Mouse (Mus musculus) heart, embryonic 15.5 days (tissue): Measurements from ENCODE around the gene Steap1. TPM values are rescaled to one million over a fixed set of nuclear protein-coding genes. Genes with fewer than 3 reads are reported as not detected.
A peak's percentile ranks its signal among the peaks of the same experiment; 100 is the strongest.

ENCODE experiments used
- ATAC-seq: fragments of 200-750 bp; cut with Nextera tagmentation; replicated peaks from 2 replicates; pipeline ENCODE4 v1.8.0; 2017; ENCODE audit warnings: low read depth, moderate TSS enrichment; ENCODE audit not compliant: insufficient number of reproducible peaks, insufficient read depth, low FRiP score
- H3K27ac ChIP-seq: fragments of 300-500 bp; sonication (generic); 2 replicates; pipeline ENCODE4 v1.5.1; 2015; ENCODE audit warnings: mild to moderate bottlenecking, inconsistent platforms
- H3K27me3 ChIP-seq: fragments of 300-500 bp; sonication (generic); 2 replicates; pipeline ENCODE4 v1.6.1; 2015; ENCODE audit warnings: inconsistent platforms
- H3K36me3 ChIP-seq: fragments of 300-500 bp; sonication (generic); 2 replicates; pipeline ENCODE4 v1.6.1; 2015; ENCODE audit warnings: mild to moderate bottlenecking, inconsistent platforms
- H3K4me1 ChIP-seq: fragments of 300-500 bp; sonication (generic); replicated peaks from 2 replicates; pipeline ENCODE4 v1.6.1; 2015; ENCODE audit warnings: inconsistent platforms
- H3K4me2 ChIP-seq: fragments of 300-500 bp; sonication (generic); 2 replicates; pipeline ENCODE4 v1.6.1; 2015; ENCODE audit warnings: inconsistent platforms, mild to moderate bottlenecking, moderate library complexity
- H3K4me3 ChIP-seq: fragments of 300-500 bp; sonication (generic); 2 replicates; pipeline ENCODE4 v1.5.1; 2015; ENCODE audit warnings: mild to moderate bottlenecking, inconsistent platforms
- H3K9ac ChIP-seq: fragments of 300-500 bp; sonication (generic); 2 replicates; pipeline ENCODE4 v1.6.1; 2015; ENCODE audit warnings: mild to moderate bottlenecking, inconsistent platforms
- H3K9me3 ChIP-seq: fragments of 300-500 bp; sonication (generic); replicated peaks from 2 replicates; pipeline ENCODE4 v1.6.1; 2016; ENCODE audit warnings: inconsistent platforms
- WGBS: fragments of 180-500 bp; shearing (Covaris S2); methylation state at CpG from one replicate; pipeline ENCODE4 v1.1.7; 2015; ENCODE audit warnings: mixed read lengths; 5-methylcytosine and 5-hydroxymethylcytosine counted together
- polyA plus RNA-seq: library from polyadenylated mRNA; unstranded; fragments of >200 nt; fragmentation: Nextera tagmentation; extraction: Ambion mirVana; gene quantifications from 2 replicates; pipeline ENCODE4 v1.2.1, GENCODE M21; 2015

Steap1 gene
- polyA plus RNA-seq, 1 experiment from 2014 or later: 1.7 TPM

DNA sequence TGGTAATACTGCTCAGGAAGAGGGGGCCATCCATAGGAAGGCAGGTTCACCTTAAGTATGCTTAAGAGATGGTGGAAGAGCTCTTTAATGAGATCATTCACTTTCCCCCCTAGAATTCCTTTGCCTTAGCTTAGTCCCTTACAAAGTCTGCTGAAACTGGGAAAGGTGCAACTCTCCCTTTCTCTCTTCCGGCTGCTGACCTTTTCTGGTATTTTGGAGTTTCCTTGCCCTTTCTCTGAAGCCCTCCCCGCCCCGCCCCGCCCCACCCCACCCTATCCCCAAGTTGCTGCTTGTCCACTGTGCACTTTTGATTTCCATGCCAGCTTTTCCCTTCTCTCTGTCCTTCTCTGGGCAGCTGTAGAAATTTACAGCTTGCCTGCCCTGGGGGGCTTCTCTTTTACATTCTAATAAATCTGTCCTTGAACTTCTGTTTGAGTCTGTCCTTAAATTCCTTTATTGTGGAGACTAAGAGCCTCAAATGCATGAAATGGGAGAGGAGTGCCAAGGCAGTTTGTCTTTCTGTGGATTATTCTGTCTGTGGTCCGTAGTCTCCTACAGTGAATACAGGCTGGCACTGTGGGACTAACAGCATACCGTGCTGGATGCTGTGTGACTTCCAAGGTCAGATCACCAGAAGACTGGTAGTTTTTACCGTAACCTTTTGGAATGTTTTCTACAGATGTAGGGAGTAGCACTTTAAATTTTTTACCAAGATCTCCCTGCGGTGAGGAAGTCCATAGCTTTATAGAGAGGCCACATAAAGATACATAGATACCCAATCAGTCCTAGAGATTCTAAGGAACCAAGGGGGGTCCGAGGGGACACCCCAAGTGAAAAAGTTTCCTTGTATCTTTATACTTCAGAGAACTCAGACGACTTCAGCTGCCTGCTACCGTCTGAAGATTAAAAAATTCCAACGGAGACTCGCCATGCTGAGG lies 41.5 kb downstream of the Steap1 start:
- no peak overlapping the region for H3K27ac ChIP-seq
- 63% methylated on average over 13 of the region's 13 CpGs for WGBS
- no peaks in the 10 kb centered on the region for H3K36me3 ChIP-seq
- ATAC-seq: no peak
- no peaks in the 10 kb centered on the region for H3K27me3 ChIP-seq
- H3K9me3 ChIP-seq: no peaks in the 10 kb centered on the region
- H3K4me1 ChIP-seq: no peaks in the 10 kb centered on the region
- no peak overlapping the region for H3K9ac ChIP-seq
- H3K4me2 ChIP-seq: no peak overlapping the region
- H3K4me3 ChIP-seq: no peak overlapping the region

DNA sequence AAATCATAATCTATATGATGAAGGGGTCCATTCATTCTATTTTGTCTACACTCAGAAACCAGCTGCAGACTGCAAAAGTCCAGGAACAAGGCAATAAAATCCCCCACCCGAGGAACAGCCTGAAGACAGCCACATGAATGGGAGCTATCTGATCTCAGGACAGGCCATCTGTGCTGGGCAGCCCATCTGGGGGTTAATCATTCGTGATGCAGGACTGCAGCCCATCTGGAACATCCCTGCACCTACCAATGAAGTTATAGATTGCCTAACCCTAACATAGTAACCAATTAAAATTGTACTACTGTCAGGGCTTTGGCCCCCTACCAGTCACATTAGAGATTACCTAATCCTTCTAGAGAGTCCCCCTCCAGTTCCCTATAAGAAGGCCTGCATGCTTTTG lies 44.1 kb downstream of the Steap1 start:
- WGBS: 40% methylated on average over 2 of the region's 2 CpGs

DNA sequence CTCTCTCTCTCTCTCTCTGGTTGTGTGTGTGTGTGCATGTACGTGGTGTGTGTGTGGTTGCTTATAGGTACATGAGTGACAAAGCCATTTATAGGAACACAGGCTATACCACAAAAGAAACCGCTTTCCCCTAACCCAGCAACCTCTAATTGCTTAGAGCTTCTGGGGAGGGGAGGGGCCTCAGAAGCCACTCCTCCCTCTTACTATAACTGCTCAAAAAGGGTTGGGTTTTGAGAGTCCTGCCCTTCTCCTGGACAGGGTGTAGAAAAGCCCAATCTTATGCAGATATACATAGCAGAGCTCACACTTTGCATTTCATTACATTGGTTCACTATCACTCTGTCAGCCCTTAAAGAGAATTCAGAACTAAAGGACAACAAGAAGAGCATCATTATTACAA lies 48.7 kb downstream of the Steap1 start:
- Histone ChIP-seq H3K4me2 (no peak overlapping the region), H3K4me1 (no peaks in the 10 kb centered on the region), H3K27ac (no peak overlapping the region), H3K9ac (no peak overlapping the region), H3K4me3 (no peak overlapping the region), H3K27me3 (no peaks in the 10 kb centered on the region), H3K36me3 (no peaks in the 10 kb centered on the region), H3K9me3 (no peaks in the 10 kb centered on the region)
- no peak for ATAC-seq
- WGBS: 67% methylated on average over 2 of the region's 2 CpGs

More for the DNA sequence above, 44.1 kb downstream of the Steap1 start:
- Histone ChIP-seq H3K27me3 (no peaks in the 10 kb centered on the region), H3K9me3 (no peaks in the 10 kb centered on the region), H3K4me1 (no peaks in the 10 kb centered on the region), H3K4me3 (no peak overlapping the region), H3K9ac (no peak overlapping the region), H3K36me3 (no peaks in the 10 kb centered on the region), H3K27ac (no peak overlapping the region), H3K4me2 (no peak overlapping the region)
- no peak for ATAC-seq

- ATAC-seq: no peak
- Histone ChIP-seq H3K9ac (no peak overlapping the region), H3K36me3 (no peaks in the 10 kb centered on the region), H3K4me2 (no peak overlapping the region), H3K9me3 (no peaks in the 10 kb centered on the region), H3K27ac (no peak overlapping the region), H3K4me3 (no peak overlapping the region), H3K4me1 (no peaks in the 10 kb centered on the region), H3K27me3 (no peaks in the 10 kb centered on the region)
- WGBS: 47% methylated on average over 3 of the region's 3 CpGs
These were observed 50.3 kb downstream of the Steap1 start for GRCm38 (mm10) chr5:5698830-5699229.

GRCm38 (mm10) chr5:5695401-5695942 lies 53.7 kb downstream of the Steap1 start:
- WGBS: 90% methylated on average over 5 of the region's 5 CpGs
- no peak overlapping the region for H3K4me3 ChIP-seq
- no peaks in the 10 kb centered on the region for H3K9me3 ChIP-seq
- no peak overlapping the region for H3K9ac ChIP-seq
- H3K36me3 ChIP-seq: no peaks in the 10 kb centered on the region
- no peak for ATAC-seq
- 0 out of 2 replicates have a peak, but pooled peaks cover 3% of the 10 kb centered on the region for H3K4me1 ChIP-seq
- H3K4me2 ChIP-seq: no peak overlapping the region
- no peaks in the 10 kb centered on the region for H3K27me3 ChIP-seq
- no peak overlapping the region for H3K27ac ChIP-seq

GRCm38 (mm10) chr5:5693956-5694653 lies 55.0 kb downstream of the Steap1 start, which contains the start of gene Steap2:
Gene Steap2 (minus strand): TSS chr5:5694578.
- no peak within 1 kb of the TSS for H3K27ac ChIP-seq
- H3K9me3 ChIP-seq: no peaks in the 10 kb centered on the region
- peak within 1 kb of the TSS; percentile 92 for H3K4me2 ChIP-seq
- H3K4me3 ChIP-seq: peak within 1 kb of the TSS; percentile 90
- H3K36me3 ChIP-seq: no peaks in the 10 kb centered on the region
- no peaks in the 10 kb centered on the region for H3K27me3 ChIP-seq
- peak; percentile 90 for ATAC-seq
- under 1% methylated on average over 56 of the region's 66 CpGs for WGBS
- peak within 1 kb of the TSS; percentile 79 for H3K9ac ChIP-seq
- H3K4me1 ChIP-seq: 0 out of 2 replicates have a peak, but pooled peaks cover 3% of the 10 kb centered on the region

DNA sequence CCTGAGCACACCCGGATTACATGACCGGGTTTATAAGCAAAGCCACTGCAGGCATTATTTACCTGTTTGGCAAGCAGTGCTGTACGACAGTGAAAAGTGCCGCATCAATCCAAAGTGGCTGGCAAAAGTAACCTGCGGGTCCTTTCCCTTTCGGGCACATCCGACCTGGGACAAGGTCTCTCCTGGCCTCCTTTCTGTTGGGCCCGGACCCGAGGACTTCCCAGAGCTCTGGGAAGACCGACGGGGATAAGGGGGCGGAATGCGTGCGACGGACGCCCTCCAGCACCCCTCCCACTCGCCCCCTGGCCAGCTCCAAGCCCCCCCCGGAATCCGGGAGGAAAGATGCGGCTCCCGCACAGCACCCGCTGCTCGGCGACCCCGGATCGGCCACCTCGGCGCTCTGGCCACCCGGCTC lies 55.6 kb downstream of the Steap1 start:
- ATAC-seq: peak; percentile 29; the same call in 1 of the 2 replicates
- H3K36me3 ChIP-seq: no peaks in the 10 kb centered on the region
- 0 out of 2 replicates have a peak, but pooled peaks cover 3% of the 10 kb centered on the region for H3K4me1 ChIP-seq
- H3K4me2 ChIP-seq: peak overlapping the region; percentile 92
- H3K9me3 ChIP-seq: no peaks in the 10 kb centered on the region
- peak overlapping the region; percentile 79 for H3K9ac ChIP-seq
- under 1% methylated on average over 28 of the region's 29 CpGs for WGBS
- H3K27ac ChIP-seq: no peak overlapping the region
- no peaks in the 10 kb centered on the region for H3K27me3 ChIP-seq
- H3K4me3 ChIP-seq: peak overlapping the region; percentile 90

GRCm38 (mm10) chr5:5692167-5692738 lies 56.9 kb downstream of the Steap1 start:
- no peaks in the 10 kb centered on the region for H3K27me3 ChIP-seq
- no peak for ATAC-seq
- no peak overlapping the region for H3K9ac ChIP-seq
- no peak overlapping the region for H3K27ac ChIP-seq
- no peak overlapping the region for H3K4me3 ChIP-seq
- WGBS: 59% methylated on average over 4 of the region's 4 CpGs
- H3K36me3 ChIP-seq: no peaks in the 10 kb centered on the region
- H3K9me3 ChIP-seq: no peaks in the 10 kb centered on the region
- H3K4me2 ChIP-seq: no peak overlapping the region
- H3K4me1 ChIP-seq: peaks cover 9% of the 10 kb centered on the region; the same call in 1 of the 2 replicates

DNA sequence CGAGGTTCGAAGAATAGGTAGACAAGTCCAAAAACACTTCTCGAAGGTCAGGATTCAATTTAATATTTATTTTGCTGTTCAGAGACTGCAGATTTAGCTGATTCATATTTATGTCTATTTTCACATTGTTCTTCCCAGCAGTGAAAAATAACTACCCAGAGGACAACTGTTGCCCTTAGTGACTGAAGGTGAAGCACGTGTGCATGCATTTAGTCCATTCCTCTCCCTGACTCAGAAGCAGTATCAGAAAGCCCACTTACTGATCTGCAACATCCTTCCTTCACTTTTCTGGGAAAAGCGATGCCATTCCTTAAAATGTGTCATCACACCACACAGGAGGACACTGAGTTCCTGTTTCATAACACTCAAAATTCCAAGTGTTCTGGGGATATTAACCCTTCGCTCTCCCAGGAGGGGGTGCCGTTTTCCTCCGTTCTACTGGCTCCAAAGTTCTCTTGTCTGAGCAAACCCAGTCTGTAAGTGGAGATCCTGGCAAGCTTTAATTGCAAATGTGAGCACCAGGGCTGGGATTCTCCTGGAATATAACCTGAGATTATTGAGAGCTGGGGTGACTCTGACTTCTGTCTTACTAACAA lies 60.1 kb downstream of the Steap1 start:
- H3K36me3 ChIP-seq: no peaks in the 10 kb centered on the region
- no peak overlapping the region for H3K4me2 ChIP-seq
- WGBS: 68% methylated on average over 8 of the region's 8 CpGs
- peaks cover 9% of the 10 kb centered on the region; the same call in 1 of the 2 replicates for H3K4me1 ChIP-seq
- H3K9me3 ChIP-seq: no peaks in the 10 kb centered on the region
- no peak overlapping the region for H3K4me3 ChIP-seq
- no peaks in the 10 kb centered on the region for H3K27me3 ChIP-seq
- no peak overlapping the region for H3K27ac ChIP-seq
- ATAC-seq: no peak
- no peak overlapping the region for H3K9ac ChIP-seq

GRCm38 (mm10) chr5:5688228-5688627 lies 60.9 kb downstream of the Steap1 start:
- no peak overlapping the region for H3K4me2 ChIP-seq
- no peaks in the 10 kb centered on the region for H3K27me3 ChIP-seq
- H3K36me3 ChIP-seq: no peaks in the 10 kb centered on the region
- ATAC-seq: no peak
- no peak overlapping the region for H3K4me3 ChIP-seq
- H3K4me1 ChIP-seq: peaks cover 6% of the 10 kb centered on the region; the same call in 1 of the 2 replicates
- H3K9ac ChIP-seq: no peak overlapping the region
- no peaks in the 10 kb centered on the region for H3K9me3 ChIP-seq
- no peak overlapping the region for H3K27ac ChIP-seq
- WGBS: 48% methylated on average over 6 of the region's 6 CpGs
